In genomic region chr5:100869197-100869895, GRCm38 (mm10) we compare ENCODE assay signal across 30 mouse cellular contexts. TPM values are rescaled to one million over a fixed set of nuclear protein-coding genes. Genes with fewer than 3 reads are reported as not detected.
DNase-seq lines count a peak whose midpoint lies in the region; ATAC-seq and TF ChIP-seq lines count a peak whose summit lies in the region.
"Had no signal": no experiment of that assay in that cellular context is flagged by ENCODE, and none has a peak within 500 bp of the region (broad histone marks: within the 10 kb centered on the region; RNA-seq: fewer than 3 reads in every experiment).

No protein-coding gene starts in this region.

- H3K27ac ChIP-seq in lung, postnatal 0 days (ENCODE audit: low read length), result no peak overlapping the region
- no peak overlapping the region for H3K27ac ChIP-seq in stomach, postnatal 0 days (replicated peaks)
- H3K27ac ChIP-seq: forebrain, embryonic 12.5 days; heart, embryonic 10.5 days; hindbrain, embryonic 13.5 days; kidney, embryonic 15.5 days; left cerebral cortex, adult 2 months; limb, embryonic 12.5 days; liver, embryonic 15.5 days; neural tube, embryonic 15.5 days; stomach, embryonic 15.5 days had no signal

- no peaks in the 10 kb centered on the region for H3K27me3 ChIP-seq in lung, postnatal 0 days (replicated peaks; ENCODE audit: insufficient read depth, low read length)
- no peaks in the 10 kb centered on the region for H3K27me3 ChIP-seq in stomach, postnatal 0 days (ENCODE audit: control insufficient read depth, insufficient read depth, low read length)
- H3K27me3 ChIP-seq: forebrain, embryonic 12.5 days; hindbrain, embryonic 13.5 days; kidney, embryonic 15.5 days; liver, embryonic 15.5 days; neural tube, embryonic 15.5 days; stomach, embryonic 15.5 days had no signal

- TF ChIP-seq EP300 in lung, postnatal 0 days (IDR thresholded peaks at IDR 0.05), result no peak
- no peak for TF ChIP-seq EP300 in stomach, postnatal 0 days (optimal IDR thresholded peaks at IDR 0.05)

- H3K36me3 ChIP-seq in lung, postnatal 0 days (ENCODE audit: insufficient read depth, low read length), result no peaks in the 10 kb centered on the region
- H3K36me3 ChIP-seq in stomach, postnatal 0 days (ENCODE audit: control insufficient read depth, insufficient read depth, low read length), result no peaks in the 10 kb centered on the region
- H3K36me3 ChIP-seq: forebrain, embryonic 12.5 days; heart, embryonic 10.5 days; hindbrain, embryonic 13.5 days; kidney, embryonic 15.5 days; limb, embryonic 12.5 days; liver, embryonic 15.5 days; neural tube, embryonic 15.5 days; stomach, embryonic 15.5 days had no signal

- peak; percentile 11 for DNase-seq in lung, postnatal 0 days (ENCODE audit: low spot score)
- no peak for DNase-seq in lung, postnatal 4 days
- DNase-seq in A20 (ENCODE audit: low read depth, low spot score), result peak; percentile 25
- DNase-seq in NIH3T3 (ENCODE audit: low read depth), result peak; percentile 44
- peak; percentile 37 for DNase-seq in stomach, postnatal 0 days (ENCODE audit: low spot score)
- DNase-seq: adrenal gland, adult 2 months; adrenal gland, postnatal 36 days; cerebellum, adult 18-20 months; cerebellum, postnatal 10 days; forebrain, postnatal 0 days; heart, postnatal 4 days; kidney, adult 18-20 months; kidney, postnatal 25 days; midbrain, embryonic 14.5 days; retina, postnatal 1 day; right cerebral cortex, postnatal 14 days; thymus, adult 2 months; thymus, postnatal 4 days had no signal

- H3K4me3 ChIP-seq in lung, postnatal 0 days (ENCODE audit: low read depth, low read length), result no peak overlapping the region
- no peak overlapping the region for H3K4me3 ChIP-seq in stomach, postnatal 0 days (ENCODE audit: low read depth, low read length)
- H3K4me3 ChIP-seq: forebrain, embryonic 12.5 days; heart, embryonic 10.5 days; hindbrain, embryonic 13.5 days; kidney, embryonic 15.5 days; left cerebral cortex, adult 2 months; limb, embryonic 12.5 days; liver, embryonic 15.5 days; neural tube, embryonic 15.5 days; stomach, embryonic 15.5 days had no signal

- no peak for TF ChIP-seq CTCF in lung, postnatal 0 days (IDR thresholded peaks at IDR 0.05)
- no peak for TF ChIP-seq CTCF in stomach, postnatal 0 days (IDR thresholded peaks at IDR 0.05; ENCODE audit: low read depth)

- H3K4me1 ChIP-seq in lung, postnatal 0 days (ENCODE audit: insufficient read depth, low read depth, low read length), result no peaks in the 10 kb centered on the region
- no peaks in the 10 kb centered on the region for H3K4me1 ChIP-seq in stomach, postnatal 0 days (replicated peaks; ENCODE audit: control insufficient read depth, insufficient read depth)
- H3K4me1 ChIP-seq: forebrain, embryonic 12.5 days; heart, embryonic 10.5 days; hindbrain, embryonic 13.5 days; kidney, embryonic 15.5 days; limb, embryonic 12.5 days; liver, embryonic 15.5 days; neural tube, embryonic 15.5 days; stomach, embryonic 15.5 days had no signal

- H3K4me2 ChIP-seq in lung, postnatal 0 days (replicated peaks; ENCODE audit: low read depth, low read length), result no peak overlapping the region
- H3K4me2 ChIP-seq in stomach, postnatal 0 days (replicated peaks; ENCODE audit: low read depth), result no peak overlapping the region
- H3K4me2 ChIP-seq: forebrain, embryonic 12.5 days; hindbrain, embryonic 13.5 days; kidney, embryonic 15.5 days; limb, embryonic 12.5 days; liver, embryonic 15.5 days; neural tube, embryonic 15.5 days; stomach, embryonic 15.5 days had no signal

- ATAC-seq in lung, postnatal 0 days, result peak; percentile 37; the same call in 1 of the 2 replicates
- peak; percentile 88 for ATAC-seq in stomach, postnatal 0 days (ENCODE audit: low FRiP score, low TSS enrichment)
- ATAC-seq in erythroblast, adult 5-6 weeks (replicated peaks; ENCODE audit: low FRiP score, poor library complexity, severe bottlenecking), result no peak
- ATAC-seq: activated CD4-positive, CD25-positive, alpha-beta regulatory T cell, adult 4 months; forebrain, postnatal 0 days had no signal

- H3K9me3 ChIP-seq in lung, postnatal 0 days (ENCODE audit: low read length), result no peaks in the 10 kb centered on the region
- H3K9me3 ChIP-seq in stomach, postnatal 0 days (ENCODE audit: control insufficient read depth, low read length), result no peaks in the 10 kb centered on the region
- H3K9me3 ChIP-seq: heart, embryonic 10.5 days; hindbrain, embryonic 13.5 days; kidney, embryonic 15.5 days; liver, embryonic 15.5 days; neural tube, embryonic 15.5 days; stomach, embryonic 15.5 days had no signal

- no peak overlapping the region for H3K9ac ChIP-seq in lung, postnatal 0 days (replicated peaks; ENCODE audit: low read depth)
- no peak overlapping the region for H3K9ac ChIP-seq in stomach, postnatal 0 days (ENCODE audit: low read length)
- H3K9ac ChIP-seq: forebrain, embryonic 12.5 days; forebrain, postnatal 0 days; hindbrain, embryonic 13.5 days; kidney, embryonic 15.5 days; limb, embryonic 12.5 days; liver, embryonic 15.5 days; neural tube, embryonic 15.5 days; stomach, embryonic 15.5 days had no signal

- WGBS in lung, postnatal 0 days, result 45% methylated on average over 4 of the region's 4 CpGs
- 51% methylated on average over 4 of the region's 4 CpGs for WGBS in stomach, postnatal 0 days

RNA-seq across cellular contexts. Expression of gene Gpat3, which starts 23.8 kb away (rescaled TPM):
- polyA plus RNA-seq in lung, postnatal 0 days (2015; fragmentation: Nextera tagmentation; extraction: Ambion mirVana), result 2.3 and 2.9 TPM in 2 replicates
- 6.4 and 6.7 TPM in 2 replicates for polyA plus RNA-seq in stomach, postnatal 0 days (2015; fragmentation: Nextera tagmentation; extraction: Ambion mirVana)
- total RNA-seq in erythroblast, adult 5-6 weeks (2015; ENCODE audit: low replicate concordance), result 0.58 TPM in 1 of 2 replicates, not detected in the other
- total RNA-seq in erythroblast, adult 5-6 weeks (2017; ENCODE audit: low replicate concordance), result 0.56 and 1.0 TPM in 2 replicates
- total RNA-seq: common myeloid progenitor, adult 5-6 weeks had no signal

RNA-seq across cellular contexts. Expression of gene Abraxas1, which starts 48.6 kb away (rescaled TPM):
- 11.4 and 11.6 TPM in 2 replicates for polyA plus RNA-seq in lung, postnatal 0 days (2015; fragmentation: Nextera tagmentation; extraction: Ambion mirVana)
- 13.0 and 13.6 TPM in 2 replicates for polyA plus RNA-seq in stomach, postnatal 0 days (2015; fragmentation: Nextera tagmentation; extraction: Ambion mirVana)
- total RNA-seq in erythroblast, adult 5-6 weeks (2015; ENCODE audit: low replicate concordance), result 1.3 and 3.1 TPM in 2 replicates
- total RNA-seq in erythroblast, adult 5-6 weeks (2017; ENCODE audit: low replicate concordance), result 10.5 and 12.9 TPM in 2 replicates

Comparison
In these comparisons a context has a peak if more than half of its experiments do, and no peak if none do; other contexts are left out.
1. DNase-seq: peak in lung, postnatal 0 days (single experiment), A20 (single experiment), NIH3T3 (single experiment) and stomach, postnatal 0 days (single experiment); none in lung, postnatal 4 days (0 of 2).